Mouse (Mus musculus): Measurements from ENCODE around the gene Tbck. TPM values are rescaled to one million over a fixed set of nuclear protein-coding genes. Genes with fewer than 3 reads are reported as not detected.

Gene Tbck
- total RNA-seq, 2 experiments from 2014 or later: 12.0 to 13.1 TPM

DNA sequence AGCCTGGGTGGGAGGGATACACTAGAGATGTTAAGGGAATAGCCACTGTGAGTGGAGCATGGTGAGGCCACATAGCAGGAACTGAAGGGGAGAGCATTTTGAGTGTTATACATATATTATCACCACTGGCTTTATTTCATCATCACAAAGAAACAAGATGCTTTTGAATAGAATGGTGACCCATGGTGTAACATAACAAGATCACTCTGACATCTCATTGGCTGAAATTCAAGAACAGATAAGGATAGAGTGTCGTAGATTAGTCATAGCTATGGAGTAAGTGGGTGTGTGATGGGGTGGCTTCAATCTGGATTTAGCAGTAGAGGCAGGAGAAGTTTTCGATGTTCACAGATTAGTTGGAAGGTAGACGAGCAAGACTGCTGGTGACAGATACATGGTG, 64.8 kb downstream of the Tbck start:
- DNase-seq (ENCODE audit: low spot score): no peak
- intact Hi-C loops (cut with DNase I): loop anchor here (5.0 kb wide), 1 partner anchor 344 kb away; the partner anchor contains the start of genes Gstcd and Ints12

DNA sequence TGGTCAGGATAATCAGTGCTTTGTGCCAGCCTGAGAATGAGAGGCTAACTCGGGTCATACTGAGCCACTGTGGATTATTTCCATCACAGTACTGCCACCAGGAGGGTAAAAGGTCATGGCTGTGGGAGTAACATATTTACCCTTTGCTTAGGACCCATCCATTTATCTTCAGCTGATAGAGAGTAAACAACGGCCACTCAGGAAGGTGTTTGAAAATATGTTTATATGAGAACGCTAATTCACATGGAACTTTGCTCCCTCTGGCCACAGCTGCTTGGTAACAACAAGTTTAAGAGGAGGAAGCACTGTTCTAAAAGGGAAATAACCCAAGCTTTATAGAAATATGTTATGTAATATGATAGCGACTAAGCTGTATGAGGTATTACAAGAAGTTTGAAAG, 68.8 kb downstream of the Tbck start:
- no peak for DNase-seq (ENCODE audit: low spot score)
- intact Hi-C loops (cut with DNase I): no loop called here

DNA sequence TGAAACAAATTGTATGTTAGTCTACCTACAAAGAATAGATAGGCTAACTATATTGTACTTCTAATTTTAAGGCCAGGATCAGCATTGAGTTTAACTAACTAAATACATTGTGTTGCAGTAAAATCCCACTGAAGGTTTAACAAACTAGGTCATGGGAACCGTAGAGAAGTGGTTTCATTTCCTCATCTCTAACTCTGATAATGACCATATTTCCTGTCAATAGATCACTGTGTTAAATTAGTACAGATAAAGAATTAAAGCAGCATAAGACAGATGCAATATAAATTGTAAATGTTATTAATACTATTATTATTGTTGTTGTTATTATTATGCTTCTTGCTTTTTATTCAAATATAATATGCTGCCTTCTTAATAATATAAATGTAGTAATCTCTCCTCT, 72.3 kb downstream of the Tbck start:
- no peak for DNase-seq (ENCODE audit: low spot score)
- intact Hi-C loops (cut with DNase I): no loop called here

DNA sequence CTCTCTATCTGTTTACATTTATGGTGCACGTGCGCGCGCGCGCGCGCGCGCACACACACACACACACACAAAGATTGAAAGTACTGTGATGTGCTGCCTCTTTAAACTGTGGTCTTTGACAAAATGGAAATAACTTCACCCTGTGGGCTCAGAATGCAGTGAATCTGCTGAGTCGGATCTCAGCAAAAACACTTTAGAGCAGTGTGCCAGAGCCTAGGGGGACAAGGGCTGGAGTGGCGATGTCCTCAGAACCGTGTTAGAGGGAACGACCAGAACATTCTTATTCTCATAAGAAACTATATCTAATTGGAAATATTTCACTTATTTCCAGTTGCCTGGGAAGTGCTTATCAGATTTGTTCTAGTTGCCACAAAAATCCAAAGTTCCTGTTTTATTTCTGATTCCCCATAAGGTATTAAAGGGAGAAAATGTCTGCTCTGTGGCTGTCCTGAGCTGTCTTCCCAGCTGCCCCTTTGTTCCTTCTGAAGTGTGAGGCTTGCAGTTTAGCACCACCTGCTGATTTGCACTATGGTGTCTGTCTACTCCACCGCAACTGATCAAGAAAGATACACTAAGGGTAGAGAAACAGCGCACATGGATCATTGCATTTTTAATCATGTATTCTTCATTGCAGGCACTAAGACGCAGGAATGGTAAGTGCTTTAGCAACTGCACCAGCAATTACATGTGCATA, 82.2 kb downstream of the Tbck start:
- intact Hi-C loops (cut with DNase I): no loop called here
- DNase-seq (ENCODE audit: low spot score): no peak

DNA sequence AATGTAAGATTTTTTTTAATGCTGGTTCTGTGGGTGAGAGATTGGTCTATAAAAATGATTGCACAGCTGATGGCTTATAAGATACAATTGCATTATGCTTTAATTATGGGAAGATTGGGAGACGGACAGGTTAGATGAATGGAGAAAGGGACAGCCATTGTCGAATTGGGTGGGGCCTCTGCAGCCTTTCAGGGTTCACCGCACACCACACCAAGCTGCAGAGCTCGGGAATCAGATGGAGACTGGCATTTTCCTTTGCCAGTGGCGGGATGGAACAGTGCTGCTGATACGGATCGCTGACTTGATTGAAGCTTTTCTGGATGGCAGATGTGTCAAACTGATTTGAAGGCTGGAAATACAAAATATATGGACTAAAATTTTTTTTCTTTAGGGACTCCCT, 88.1 kb downstream of the Tbck start:
- no peak for DNase-seq (ENCODE audit: low spot score)
- intact Hi-C loops (cut with DNase I): no loop called here

DNA sequence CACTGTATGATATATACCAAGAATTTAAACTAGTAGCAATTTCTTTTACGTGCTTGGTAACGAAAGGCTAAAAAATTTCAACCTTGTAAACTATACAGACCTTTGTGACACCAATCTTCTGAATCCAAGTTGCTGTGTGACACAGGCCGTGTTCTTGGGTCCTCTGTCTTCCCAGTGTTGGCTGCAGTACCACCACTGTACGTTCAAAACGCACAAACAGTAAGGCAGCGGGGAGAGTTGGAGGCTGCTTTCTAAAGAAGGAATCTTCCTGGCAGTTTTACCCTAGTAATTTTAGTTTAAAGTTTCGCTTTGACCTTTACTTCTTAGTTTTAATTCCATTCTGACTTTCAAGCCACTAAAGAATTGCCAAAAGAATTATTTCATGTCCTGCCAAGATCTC, 92.7 kb downstream of the Tbck start:
- intact Hi-C loops (cut with DNase I): no loop called here
- no peak for DNase-seq (ENCODE audit: low spot score)

DNA sequence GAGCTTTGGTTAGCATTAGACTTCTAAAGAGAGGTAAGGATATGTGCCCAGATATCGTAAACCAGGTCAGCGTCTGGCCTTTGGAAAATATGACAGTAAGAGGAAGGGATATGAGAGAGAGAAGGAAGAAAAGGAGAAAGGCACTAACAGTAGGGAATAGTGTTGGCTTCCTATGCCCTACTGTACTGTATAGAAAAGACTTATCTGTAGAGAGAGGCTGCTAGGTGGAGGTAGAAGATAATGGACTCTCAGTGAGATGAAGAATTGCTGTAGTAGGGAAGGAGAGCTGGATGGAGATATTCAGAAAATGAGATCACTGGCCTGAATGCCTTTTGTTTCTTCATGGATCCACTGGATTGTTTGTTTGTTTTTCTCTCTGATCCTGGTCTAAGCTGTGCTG, 97.2 kb downstream of the Tbck start:
- intact Hi-C loops (cut with DNase I): no loop called here

DNA sequence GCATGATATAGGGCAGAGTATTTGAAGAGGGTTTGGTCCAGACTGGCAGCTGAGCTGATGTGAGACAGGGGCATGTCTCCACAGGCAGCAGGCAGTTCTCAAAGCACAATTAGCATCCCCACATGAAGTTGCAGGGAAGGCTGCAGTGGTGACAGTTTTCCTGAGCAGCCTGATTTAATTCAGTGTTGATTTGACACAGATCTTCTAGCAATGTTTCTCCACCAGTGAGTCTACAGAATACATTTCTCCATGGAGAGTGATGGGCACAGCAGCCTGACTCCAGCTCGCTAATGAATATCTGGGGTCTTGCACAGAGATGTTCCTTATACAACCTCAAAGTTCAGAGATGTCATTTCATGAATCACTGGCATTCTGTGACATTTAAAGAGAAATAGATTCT, 99.1 kb downstream of the Tbck start:
- intact Hi-C loops (cut with DNase I): no loop called here
- no peak for DNase-seq (ENCODE audit: low spot score)

More for the DNA sequence above, 97.2 kb downstream of the Tbck start:
- no peak for DNase-seq (ENCODE audit: low spot score)

DNA sequence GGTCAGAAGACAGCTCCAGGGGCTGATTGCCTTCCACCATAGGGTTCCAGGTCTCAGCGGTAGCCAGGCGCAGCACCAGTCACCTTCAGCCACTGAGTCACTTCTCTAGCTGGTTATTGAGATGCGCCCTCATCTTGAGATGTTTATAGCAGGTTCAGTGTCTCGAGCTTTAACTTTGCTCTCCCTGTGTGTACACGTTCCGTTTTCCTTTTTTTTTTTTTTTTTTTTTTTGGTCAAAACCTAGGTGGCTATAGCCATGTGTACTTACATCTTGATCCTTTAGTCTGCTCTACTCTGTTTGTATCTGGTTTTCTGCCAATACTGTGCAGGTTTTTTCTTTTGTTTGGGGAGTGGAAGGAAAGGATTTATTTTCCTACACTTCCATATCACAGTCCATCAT, 100.8 kb downstream of the Tbck start:
- intact Hi-C loops (cut with DNase I): no loop called here
- DNase-seq (ENCODE audit: low spot score): no peak

DNA sequence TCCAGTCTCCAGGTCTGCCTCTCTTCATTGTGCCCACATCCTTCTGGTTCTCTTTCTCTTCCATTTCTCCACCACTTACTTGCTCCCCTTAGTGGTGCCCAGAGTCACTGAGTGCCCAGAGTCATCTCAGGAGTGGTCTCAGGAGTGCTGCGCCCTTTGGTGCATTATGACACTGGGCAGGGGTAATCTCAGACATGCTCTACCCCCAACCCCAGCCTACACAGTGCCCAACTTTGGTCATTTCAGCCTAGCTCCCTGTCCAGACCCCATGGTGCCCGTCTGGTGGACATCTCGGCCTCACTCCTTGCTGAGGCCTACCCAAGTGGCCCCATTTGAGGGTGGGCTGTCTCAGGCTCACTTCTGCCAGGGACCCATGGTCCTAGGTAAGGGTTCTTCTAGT, 102.7 kb downstream of the Tbck start:
- intact Hi-C loops (cut with DNase I): no loop called here
- no peak for DNase-seq (ENCODE audit: low spot score)

DNA sequence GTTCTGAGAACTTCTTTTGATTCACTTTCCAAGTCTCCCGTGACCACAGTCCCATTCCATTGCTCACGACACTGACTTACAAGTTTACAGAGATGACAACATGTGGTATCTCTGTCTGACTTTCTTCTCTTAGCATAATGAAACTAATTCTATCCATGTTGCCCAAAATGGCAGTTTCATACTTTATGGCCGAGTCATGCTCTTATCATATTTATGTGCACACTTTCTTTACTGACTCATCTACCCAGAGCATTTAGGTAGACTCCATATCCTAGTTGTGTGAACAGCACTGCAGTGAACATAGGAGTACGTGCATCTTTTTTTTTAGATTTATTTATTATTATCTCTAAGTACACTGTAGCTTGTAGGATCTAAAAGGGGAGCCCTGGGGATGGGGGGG, 103.8 kb downstream of the Tbck start:
- no peak for DNase-seq (ENCODE audit: low spot score)
- intact Hi-C loops (cut with DNase I): no loop called here

DNA sequence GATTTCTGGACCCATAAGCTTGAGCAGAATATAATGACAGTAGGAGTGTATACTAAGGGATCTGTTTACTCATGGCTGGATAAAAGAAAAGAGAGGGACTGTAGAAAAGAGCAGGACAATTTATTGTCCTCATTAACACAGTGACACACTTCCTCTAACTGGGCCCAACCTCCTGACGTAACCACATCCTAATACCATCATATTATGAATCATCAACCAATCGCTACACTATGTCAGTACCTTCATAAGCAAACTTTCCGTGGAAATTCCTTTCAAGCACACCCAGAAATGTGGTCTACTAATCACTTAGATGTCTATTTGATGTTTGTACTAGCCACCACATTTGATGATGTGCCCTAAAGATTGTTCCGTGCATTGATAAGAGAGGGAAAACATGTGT, 107.2 kb downstream of the Tbck start:
- DNase-seq (ENCODE audit: low spot score): no peak
- intact Hi-C loops (cut with DNase I): no loop called here

DNA sequence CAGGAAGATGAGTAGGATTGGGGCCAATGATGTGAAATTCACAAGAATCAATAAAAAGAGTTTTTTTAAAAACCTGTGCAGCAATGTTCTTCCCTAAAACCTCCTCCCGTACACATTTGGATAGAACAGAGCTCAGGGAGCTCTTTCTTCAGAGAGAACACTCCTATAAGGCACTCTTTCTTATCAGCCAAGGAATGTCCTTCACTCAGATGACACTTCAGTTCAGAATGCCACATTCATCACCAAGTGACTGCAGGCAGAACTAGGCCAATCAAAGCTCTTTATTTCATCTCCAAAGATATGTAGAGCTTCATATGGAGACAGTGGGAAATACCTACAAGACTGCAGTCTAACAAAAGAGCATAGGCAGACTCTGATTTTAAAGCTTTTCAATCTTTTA, 116.3 kb downstream of the Tbck start:
- no peak for DNase-seq (ENCODE audit: low spot score)

DNA sequence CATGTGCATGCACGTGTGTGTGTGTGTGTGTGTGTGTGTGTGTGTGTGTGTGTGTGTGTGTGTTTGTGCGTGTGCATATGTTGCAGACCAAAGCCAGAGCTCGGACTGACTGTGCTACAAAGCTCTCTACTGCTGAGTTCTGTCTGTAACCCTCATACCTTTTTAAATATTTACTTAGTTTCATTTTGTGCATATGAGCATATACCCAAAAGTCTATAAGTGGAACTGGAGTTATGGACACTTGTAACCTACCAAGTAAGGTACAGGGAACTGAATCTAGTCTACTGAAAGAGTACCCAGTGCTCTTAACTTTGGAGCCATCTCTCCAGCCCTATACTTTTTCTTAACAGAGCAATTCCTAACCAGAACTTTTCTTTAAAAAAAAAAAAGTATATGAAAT, 118.0 kb downstream of the Tbck start:
- no peak for DNase-seq (ENCODE audit: low spot score)
- intact Hi-C loops (cut with DNase I): no loop called here

More for the DNA sequence above, 116.3 kb downstream of the Tbck start:
- intact Hi-C loops (cut with DNase I): no loop called here

DNA sequence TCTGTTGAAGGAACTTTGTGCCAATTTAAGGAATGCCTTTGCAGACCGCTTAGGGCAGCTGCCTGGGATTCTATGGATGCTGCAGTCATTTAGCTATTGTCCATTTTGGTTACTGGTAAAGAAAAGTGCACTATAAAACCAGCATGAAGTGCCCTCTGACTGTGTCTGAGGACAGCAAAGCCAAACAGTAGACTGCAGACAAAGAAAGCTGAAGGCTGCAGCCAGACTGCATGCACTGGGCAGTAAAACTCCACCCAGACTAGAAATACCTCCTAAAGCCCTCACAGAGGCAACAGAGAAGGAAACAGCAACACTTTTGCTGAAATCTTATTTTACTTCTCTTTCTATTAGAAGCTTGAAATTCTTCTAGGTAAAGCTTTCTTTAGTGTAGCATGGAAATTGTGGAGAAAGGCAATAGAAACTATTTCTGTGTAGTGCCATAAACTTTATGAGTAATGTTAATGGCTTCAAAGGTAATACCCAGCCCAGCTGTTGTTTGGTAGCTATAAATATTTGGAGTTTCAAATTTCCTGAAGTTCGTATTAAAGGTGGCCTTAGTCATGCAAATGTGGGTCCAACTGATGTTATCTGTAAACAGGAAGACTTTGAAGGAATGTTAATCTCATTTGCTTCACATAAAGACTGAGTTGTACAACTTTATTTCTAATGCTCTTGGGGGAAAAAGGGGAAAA, 124.1 kb downstream of the Tbck start:
- DNase-seq (ENCODE audit: low spot score): no peak
- intact Hi-C loops (cut with DNase I): no loop called here

DNA sequence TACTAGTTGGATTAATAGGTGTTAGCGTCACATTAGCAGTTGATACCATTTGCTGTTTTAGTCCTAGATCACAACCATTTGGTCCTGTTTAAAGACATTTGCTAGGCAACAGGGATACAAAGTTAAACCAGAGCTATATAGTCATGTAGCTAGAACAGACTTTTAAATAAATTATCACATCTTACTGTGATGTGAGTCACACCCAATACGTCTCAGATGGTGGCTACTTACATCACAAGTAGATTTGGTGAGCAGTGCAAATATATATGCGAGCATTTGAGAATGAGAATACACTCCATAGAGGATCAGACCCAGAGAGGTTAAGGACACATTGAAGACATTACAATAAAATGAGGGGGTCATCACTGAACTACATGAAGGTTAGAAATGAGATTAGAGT, 125.0 kb downstream of the Tbck start:
- intact Hi-C loops (cut with DNase I): no loop called here

DNA sequence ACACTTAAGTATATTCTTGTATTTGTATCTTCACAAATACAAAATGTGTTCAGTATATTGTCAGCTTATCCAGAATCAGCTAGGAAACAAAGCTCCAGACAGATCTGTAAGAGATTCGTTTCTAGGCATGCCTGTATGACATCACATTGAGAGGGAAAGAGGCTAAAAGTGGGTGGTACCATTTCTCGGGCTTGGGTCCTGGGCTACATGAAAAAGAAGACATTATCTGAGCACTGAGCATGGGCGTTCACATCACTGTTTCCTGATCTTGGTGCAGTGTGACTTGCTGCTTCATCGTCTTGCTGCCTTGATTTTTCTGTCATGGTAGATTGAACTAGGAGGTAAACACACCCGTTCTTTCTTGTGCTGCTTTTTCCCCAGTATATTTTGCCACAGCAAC, 127.8 kb downstream of the Tbck start:
- intact Hi-C loops (cut with DNase I): no loop called here
- no peak for DNase-seq (ENCODE audit: low spot score)

More for the DNA sequence above, 125.0 kb downstream of the Tbck start:
- DNase-seq (ENCODE audit: low spot score): no peak

DNA sequence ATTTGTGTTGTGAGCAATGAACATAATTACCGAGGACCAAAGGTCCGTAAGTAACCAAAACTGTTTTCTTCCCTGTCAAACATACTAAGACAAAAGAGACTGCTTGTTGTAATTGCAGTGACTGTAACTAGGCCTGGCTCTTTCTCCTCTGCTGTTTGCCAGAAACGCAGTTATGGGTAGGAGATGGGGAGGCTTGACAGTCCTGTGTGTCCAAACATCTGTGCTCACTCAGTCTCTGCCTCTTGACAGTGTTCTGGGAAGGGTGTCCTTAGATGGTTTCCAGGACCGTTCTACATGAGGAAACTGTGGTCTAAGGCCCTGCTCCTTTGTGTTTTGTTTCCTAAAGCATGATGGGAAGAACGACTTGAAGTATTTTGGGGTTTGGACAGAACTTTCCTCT, 128.4 kb downstream of the Tbck start:
- intact Hi-C loops (cut with DNase I): no loop called here
- DNase-seq (ENCODE audit: low spot score): no peak

DNA sequence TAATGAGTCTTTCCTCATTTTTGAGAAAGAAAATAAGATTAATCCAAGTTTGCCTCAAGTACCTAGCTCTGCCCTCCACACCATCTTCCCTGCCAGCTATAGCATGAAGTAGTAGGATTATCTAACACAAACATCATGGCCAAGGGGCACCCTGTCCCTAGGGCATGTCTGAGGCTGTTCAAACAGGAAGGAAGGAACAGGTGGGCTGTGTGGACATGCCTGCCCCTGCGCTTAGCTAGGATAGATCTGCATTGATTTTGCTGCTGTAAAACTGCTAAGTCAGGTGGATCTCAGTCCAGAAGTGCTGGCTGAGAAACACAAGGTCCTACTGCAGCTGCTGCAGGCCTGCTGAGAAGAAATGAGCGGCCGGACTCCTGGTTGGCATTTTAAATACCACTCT, 129.2 kb downstream of the Tbck start:
- DNase-seq (ENCODE audit: low spot score): no peak
- intact Hi-C loops (cut with DNase I): no loop called here

DNA sequence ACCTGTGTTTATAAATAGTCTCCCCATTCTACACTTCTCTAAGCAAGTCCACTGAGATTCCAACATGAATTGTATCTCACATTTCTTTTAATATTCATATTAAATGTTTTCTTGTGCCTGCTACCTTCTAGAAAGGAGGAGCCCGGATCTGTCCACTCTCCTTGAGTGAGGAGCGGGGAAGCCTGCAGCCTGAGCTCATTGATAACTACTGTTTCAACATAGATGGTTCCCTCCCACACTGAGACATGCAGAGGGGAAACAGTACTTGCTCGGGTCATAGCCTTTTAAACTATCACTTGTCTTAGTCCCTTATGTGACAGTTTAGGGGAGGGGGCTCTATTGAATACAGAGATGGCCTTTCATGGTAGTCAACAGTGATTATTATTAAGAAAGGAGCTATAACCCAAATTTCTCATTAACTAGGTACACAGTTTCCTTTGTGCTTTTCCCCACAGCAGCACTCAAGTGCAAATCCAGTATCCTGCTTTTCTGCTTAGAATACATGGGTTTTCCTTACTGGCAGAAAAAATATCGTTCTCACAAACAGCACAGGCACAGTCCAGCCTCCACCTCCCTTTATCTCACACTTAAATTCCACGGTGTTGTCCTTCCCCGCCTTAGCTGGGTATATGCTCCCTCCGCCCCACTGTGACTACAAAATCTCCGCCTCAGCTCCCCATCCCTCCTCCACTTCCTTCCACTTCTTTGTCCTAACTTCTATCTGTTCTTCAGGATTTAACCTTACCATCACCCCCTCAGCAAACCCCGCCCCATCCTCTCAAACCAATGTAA, 130.0 kb downstream of the Tbck start:
- DNase-seq (ENCODE audit: low spot score): no peak
- intact Hi-C loops (cut with DNase I): no loop called here
